ENCODE assay signal across 22 mouse cellular contexts in the genomic region with DNA sequence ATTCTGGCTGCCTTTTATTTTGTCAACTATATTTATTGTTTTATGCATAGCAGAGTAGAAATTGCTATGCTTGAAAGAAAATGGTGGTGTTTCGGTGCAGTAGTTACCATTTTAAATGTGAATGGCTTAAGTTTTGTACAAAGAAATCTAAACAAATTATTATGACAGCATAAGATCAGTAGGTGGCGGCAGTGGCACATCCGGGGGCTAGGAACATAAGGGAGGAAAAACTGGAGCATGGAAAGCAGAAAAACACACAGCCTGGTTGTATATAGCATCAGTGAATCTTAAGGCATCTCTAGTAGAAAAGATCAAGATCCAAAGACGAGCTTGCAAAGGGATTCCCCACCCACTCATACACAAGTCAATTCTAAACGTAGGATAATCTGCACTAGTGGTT. TPM values are rescaled to one million over a fixed set of nuclear protein-coding genes. Genes with fewer than 3 reads are reported as not detected.
A peak's percentile ranks its signal among the peaks of the same experiment; 100 is the strongest.
DNase-seq lines count a peak whose midpoint lies in the region; ATAC-seq and TF ChIP-seq lines count a peak whose summit lies in the region.
"Had no signal": no experiment of that assay in that cellular context is flagged by ENCODE, and none has a peak within 500 bp of the region (broad histone marks: within the 10 kb centered on the region; RNA-seq: fewer than 3 reads in every experiment).

No protein-coding gene starts in this region.

- DNase-seq in cerebellum, postnatal 10 days: peak; percentile 12 to 13
- peak; percentile 15 for DNase-seq in hindbrain, postnatal 0 days (ENCODE audit: low spot score)
- DNase-seq in left cerebral cortex, adult 2 months (ENCODE audit: extremely low spot score in 1 of 2, low spot score in 2 of 2): no peak
- no peak for DNase-seq in left cerebral cortex, postnatal 10 days (ENCODE audit: extremely low spot score in 1 of 2, low spot score in 2 of 2)
- peak; percentile 34 for DNase-seq in NIH3T3 (ENCODE audit: low read depth)
- DNase-seq in urinary bladder, postnatal 4 days (ENCODE audit: low spot score in 2 of 2): no peak
- DNase-seq: adrenal gland, adult 8-10 months; cerebellum, adult 18-20 months; gastrocnemius, postnatal 14 days; liver; lung, adult 2 months; right cerebral cortex, postnatal 25 days; thymus, postnatal 25 days had no signal

- WGBS in hindbrain, postnatal 0 days: 84% methylated on average over 5 of the region's 5 CpGs
- WGBS in hindbrain, embryonic 13.5 days: 81% methylated on average over 5 of the region's 5 CpGs

- H3K27me3 ChIP-seq in hindbrain, postnatal 0 days (ENCODE audit: insufficient read depth, low read length): no peaks in the 10 kb centered on the region
- H3K27me3 ChIP-seq in hindbrain, embryonic 13.5 days: no peaks in the 10 kb centered on the region
- H3K27me3 ChIP-seq: forebrain, embryonic 15.5 days; neural tube, embryonic 12.5 days had no signal

- TF ChIP-seq CTCF in hindbrain, postnatal 0 days (IDR thresholded peaks at IDR 0.05; ENCODE audit: low read depth): peak; percentile 43
- peak; percentile 46 for TF ChIP-seq CTCF in left cerebral cortex, adult 2 months (IDR thresholded peaks at IDR 0.05)

- H3K4me3 ChIP-seq in hindbrain, postnatal 0 days (ENCODE audit: low read length): no peak overlapping the region
- H3K4me3 ChIP-seq in hindbrain, embryonic 13.5 days: no peak overlapping the region
- no peak overlapping the region for H3K4me3 ChIP-seq in left cerebral cortex, adult 2 months
- H3K4me3 ChIP-seq: erythroblast, embryonic 14.5 days; forebrain, embryonic 15.5 days; heart, embryonic 10.5 days; neural tube, embryonic 12.5 days had no signal

- no peaks in the 10 kb centered on the region for H3K4me1 ChIP-seq in hindbrain, postnatal 0 days (ENCODE audit: insufficient read depth, low read length)
- no peaks in the 10 kb centered on the region for H3K4me1 ChIP-seq in hindbrain, embryonic 13.5 days (replicated peaks)
- H3K4me1 ChIP-seq: forebrain, embryonic 15.5 days; heart, embryonic 10.5 days; neural tube, embryonic 12.5 days had no signal

- no peaks in the 10 kb centered on the region for H3K9me3 ChIP-seq in hindbrain, postnatal 0 days (ENCODE audit: low read length)
- H3K9me3 ChIP-seq in hindbrain, embryonic 13.5 days: no peaks in the 10 kb centered on the region
- H3K9me3 ChIP-seq: forebrain, embryonic 15.5 days; heart, embryonic 10.5 days; neural tube, embryonic 12.5 days had no signal

- intact Hi-C loops in left cerebral cortex, adult 2 months (cut with DNase I): no loop called here
- intact Hi-C loops in left cerebral cortex, postnatal 10 days (cut with DNase I): no loop called here

- H3K9ac ChIP-seq in hindbrain, postnatal 0 days (replicated peaks; ENCODE audit: low read length): no peak overlapping the region
- no peak overlapping the region for H3K9ac ChIP-seq in hindbrain, embryonic 13.5 days
- H3K9ac ChIP-seq: forebrain, embryonic 15.5 days; neural tube, embryonic 12.5 days had no signal

- H3K4me2 ChIP-seq in hindbrain, postnatal 0 days (ENCODE audit: low read depth, low read length): no peak overlapping the region
- H3K4me2 ChIP-seq in hindbrain, embryonic 13.5 days: no peak overlapping the region
- H3K4me2 ChIP-seq: forebrain, embryonic 15.5 days; neural tube, embryonic 12.5 days had no signal

- no peaks in the 10 kb centered on the region for H3K36me3 ChIP-seq in hindbrain, postnatal 0 days (ENCODE audit: insufficient read depth, low read length)
- no peaks in the 10 kb centered on the region for H3K36me3 ChIP-seq in hindbrain, embryonic 13.5 days
- H3K36me3 ChIP-seq: forebrain, embryonic 15.5 days; heart, embryonic 10.5 days; neural tube, embryonic 12.5 days had no signal

- ATAC-seq in cerebellum, adult (ENCODE audit: insufficient number of reproducible peaks, low FRiP score, low TSS enrichment): no peak
- no peak for ATAC-seq in hindbrain, postnatal 0 days
- ATAC-seq in hindbrain, embryonic 13.5 days (ENCODE audit: low FRiP score): no peak
- ATAC-seq: CD4-positive, CD25-positive, alpha-beta regulatory T cell, adult 4 months; forebrain, embryonic 15.5 days had no signal

- H3K27ac ChIP-seq in hindbrain, postnatal 0 days: no peak overlapping the region
- no peak overlapping the region for H3K27ac ChIP-seq in hindbrain, embryonic 13.5 days
- H3K27ac ChIP-seq in left cerebral cortex, adult 2 months: no peak overlapping the region
- H3K27ac ChIP-seq: forebrain, embryonic 15.5 days; heart, embryonic 10.5 days; neural tube, embryonic 12.5 days had no signal

RNA-seq across cellular contexts. Expression of a gene that starts 22.4 kb away (rescaled TPM):
- total RNA-seq in hindbrain, postnatal 0 days (2014; rRNA removed): 0.68 TPM in 1 of 2 replicates, not detected in the other
- 0.10 TPM in 1 of 2 replicates, not detected in the other for polyA plus RNA-seq in hindbrain, postnatal 0 days (2015; fragmentation: Nextera tagmentation; extraction: Ambion mirVana)
- polyA plus RNA-seq in hindbrain, embryonic 13.5 days (2015; fragmentation: Nextera tagmentation; extraction: Ambion mirVana): 0.08 TPM in 2 replicates
- total RNA-seq in left cerebral cortex, adult 2 months (2021): under 1 TPM; 0.07 to 0.41 TPM
- total RNA-seq in left cerebral cortex, postnatal 10 days (2021): under 1 TPM in 1 of 2 experiments, not detected in 1; 0.15 TPM
- total RNA-seq: left cerebral cortex, postnatal 36 days had no signal

RNA-seq across cellular contexts. Expression of a gene that starts 42.3 kb away (rescaled TPM):
- total RNA-seq in hindbrain, postnatal 0 days (2014; rRNA removed): 0.58 and 0.65 TPM in 2 replicates
- 0.10 TPM in 1 of 2 replicates, not detected in the other for polyA plus RNA-seq in hindbrain, postnatal 0 days (2015; fragmentation: Nextera tagmentation; extraction: Ambion mirVana)
- polyA plus RNA-seq in hindbrain, embryonic 13.5 days (2015; fragmentation: Nextera tagmentation; extraction: Ambion mirVana): 0.05 and 0.49 TPM in 2 replicates
- 1 to 10 TPM in 1 of 2 experiments, under 1 TPM in 1; 0.68 to 1.0 TPM for total RNA-seq in left cerebral cortex, adult 2 months (2021)
- total RNA-seq in left cerebral cortex, postnatal 10 days (2021): under 1 TPM; 0.49 to 0.88 TPM
- total RNA-seq: adrenal gland, adult 8-10 months had no signal
- polyA plus RNA-seq: CD4-positive, CD25-positive, alpha-beta regulatory T cell, adult 4 months; embryonic facial prominence, embryonic 11.5 days; erythroblast, embryonic 14.5 days; forebrain, embryonic 15.5 days; heart, embryonic 10.5 days; neural tube, embryonic 12.5 days had no signal

Comparison
In these comparisons a context has a peak if more than half of its experiments do, and no peak if none do; other contexts are left out.
1. DNase-seq: peak in cerebellum, postnatal 10 days (2 of 2), hindbrain, postnatal 0 days (single experiment) and NIH3T3 (single experiment); none in left cerebral cortex, adult 2 months (0 of 2), left cerebral cortex, postnatal 10 days (0 of 2) and urinary bladder, postnatal 4 days (0 of 2).